In genomic region chr11:84168701-84169288, GRCm38 (mm10) we compare ENCODE assay signal across 9 mouse cellular contexts. TPM values are rescaled to one million over a fixed set of nuclear protein-coding genes. Genes with fewer than 3 reads are reported as not detected.
DNase-seq lines count a peak whose midpoint lies in the region; ATAC-seq and TF ChIP-seq lines count a peak whose summit lies in the region.
"Had no signal": no experiment of that assay in that cellular context is flagged by ENCODE, and none has a peak within 500 bp of the region (broad histone marks: within the 10 kb centered on the region; RNA-seq: fewer than 3 reads in every experiment).

No protein-coding gene starts in this region.

- WGBS in hindbrain, embryonic 14.5 days, result 32% methylated on average over 7 of the region's 7 CpGs
- 41% methylated on average over 7 of the region's 7 CpGs for WGBS in hindbrain, embryonic 13.5 days
- WGBS in intestine, embryonic 16.5 days, result 20% methylated on average over 7 of the region's 7 CpGs

- ATAC-seq in hindbrain, embryonic 14.5 days (ENCODE audit: low FRiP score), result no peak
- ATAC-seq in hindbrain, embryonic 13.5 days (ENCODE audit: low FRiP score), result no peak
- no peak for ATAC-seq in intestine, embryonic 16.5 days

- H3K36me3 ChIP-seq in hindbrain, embryonic 14.5 days (replicated peaks; ENCODE audit: control insufficient read depth, insufficient read depth), result no peaks in the 10 kb centered on the region
- H3K36me3 ChIP-seq in hindbrain, embryonic 13.5 days, result no peaks in the 10 kb centered on the region
- H3K36me3 ChIP-seq in intestine, embryonic 16.5 days (ENCODE audit: control insufficient read depth, insufficient read depth, low read length), result no peaks in the 10 kb centered on the region
- H3K36me3 ChIP-seq in myocyte (ENCODE audit: control insufficient read depth, insufficient read depth), result no peaks in the 10 kb centered on the region

- peak; percentile 55 for DNase-seq in hindbrain, embryonic 14.5 days (ENCODE audit: low spot score)
- DNase-seq in ZHBTc4 (ENCODE audit: low read depth, low spot score) (peak; percentile 46), liver (peak; percentile 15)
- DNase-seq in frontal cortex, adult 2 months (ENCODE audit: extremely low spot score in 1 of 2, low spot score in 1 of 2), result peak; percentile 37 to 71
- peak; percentile 58 for DNase-seq in yolk sac, embryonic 10.5 days (ENCODE audit: low spot score)

- no peak overlapping the region for H3ac ChIP-seq in myocyte (ENCODE audit: control insufficient read depth, insufficient read length)

- H3K4me2 ChIP-seq in hindbrain, embryonic 14.5 days (replicated peaks), result no peak overlapping the region; the same call in 1 of the 2 replicates
- no peak overlapping the region for H3K4me2 ChIP-seq in hindbrain, embryonic 13.5 days
- H3K4me2 ChIP-seq in intestine, embryonic 16.5 days (ENCODE audit: low read depth, low read length), result peak overlapping the region; percentile 33; the same call in 1 of the 2 replicates
- peak overlapping the region; percentile 53 for H3K4me2 ChIP-seq in myocyte (ENCODE audit: low read depth)

- no peaks in the 10 kb centered on the region for H3K79me2 ChIP-seq in myocyte (ENCODE audit: control insufficient read depth, insufficient read depth)

- H3K4me1 ChIP-seq in hindbrain, embryonic 14.5 days (replicated peaks; ENCODE audit: control insufficient read depth, insufficient read depth, low read length), result no peaks in the 10 kb centered on the region
- no peaks in the 10 kb centered on the region for H3K4me1 ChIP-seq in hindbrain, embryonic 13.5 days (replicated peaks)
- peaks cover 24% of the 10 kb centered on the region for H3K4me1 ChIP-seq in intestine, embryonic 16.5 days (ENCODE audit: control insufficient read depth, insufficient read depth, low read length)

- no peaks in the 10 kb centered on the region for H3K9me3 ChIP-seq in hindbrain, embryonic 14.5 days (ENCODE audit: control insufficient read depth, low read length)
- no peaks in the 10 kb centered on the region for H3K9me3 ChIP-seq in hindbrain, embryonic 13.5 days
- H3K9me3 ChIP-seq in intestine, embryonic 16.5 days (ENCODE audit: control insufficient read depth, low read length), result no peaks in the 10 kb centered on the region

- H3K27me3 ChIP-seq in hindbrain, embryonic 14.5 days (ENCODE audit: control insufficient read depth, insufficient read depth, low read length), result no peaks in the 10 kb centered on the region
- H3K27me3 ChIP-seq in hindbrain, embryonic 13.5 days, result no peaks in the 10 kb centered on the region
- no peaks in the 10 kb centered on the region for H3K27me3 ChIP-seq in intestine, embryonic 16.5 days (replicated peaks; ENCODE audit: control insufficient read depth, insufficient read depth, low read length)
- peaks cover 4% of the 10 kb centered on the region for H3K27me3 ChIP-seq in myocyte (ENCODE audit: control insufficient read depth, insufficient read depth, insufficient read length)

- H3K27ac ChIP-seq in hindbrain, embryonic 14.5 days, result no peak overlapping the region
- no peak overlapping the region for H3K27ac ChIP-seq in hindbrain, embryonic 13.5 days
- no peak overlapping the region for H3K27ac ChIP-seq in intestine, embryonic 16.5 days (ENCODE audit: low read length)
- H3K27ac ChIP-seq: macrophage had no signal

- no peak overlapping the region for H3K9ac ChIP-seq in hindbrain, embryonic 14.5 days
- no peak overlapping the region for H3K9ac ChIP-seq in hindbrain, embryonic 13.5 days
- peak overlapping the region; percentile 27; the same call in 1 of the 2 replicates for H3K9ac ChIP-seq in intestine, embryonic 16.5 days (ENCODE audit: low read depth, low read length)

- TF ChIP-seq POLR2A in myocyte (IDR thresholded peaks at IDR 0.05; ENCODE audit: insufficient read length, low read depth), result no peak

- H3K4me3 ChIP-seq in hindbrain, embryonic 14.5 days (replicated peaks; ENCODE audit: low read length), result no peak overlapping the region
- H3K4me3 ChIP-seq in hindbrain, embryonic 13.5 days, result no peak overlapping the region
- H3K4me3 ChIP-seq in intestine, embryonic 16.5 days (ENCODE audit: low read length), result no peak overlapping the region
- H3K4me3 ChIP-seq in myocyte, result no peak overlapping the region

TF ChIP-seq in myocyte, 11 proteins besides CTCF, POLR2A, EP300 and RAD21:
- no peak for TF ChIP-seq REST (IDR thresholded peaks at IDR 0.05; ENCODE audit: insufficient read depth, insufficient read length)
- no peak for TF ChIP-seq USF1 (IDR thresholded peaks at IDR 0.05; ENCODE audit: low read depth)
- no peak for TF ChIP-seq MYOD1 (IDR thresholded peaks at IDR 0.05; ENCODE audit: control insufficient read depth in 1 of 3, insufficient read length in 2 of 3, low read depth in 2 of 3)
- no peak for TF ChIP-seq POLR2AphosphoS2 (IDR thresholded peaks at IDR 0.05; ENCODE audit: insufficient read length, low read depth)
- TF ChIP-seq SRF (IDR thresholded peaks at IDR 0.05; ENCODE audit: control insufficient read depth, insufficient read length, low read depth), result no peak
- TF ChIP-seq MYOG (IDR thresholded peaks at IDR 0.05; ENCODE audit: control insufficient read depth in 1 of 3, insufficient read depth in 1 of 3, insufficient read length in 2 of 3, low read depth in 2 of 3), result no peak
- TF ChIP-seq TCF12 (IDR thresholded peaks at IDR 0.05; ENCODE audit: insufficient read depth, poor library complexity, severe bottlenecking), result no peak
- TF ChIP-seq TCF3 (IDR thresholded peaks at IDR 0.05; ENCODE audit: insufficient read length, low read depth), result no peak
- TF ChIP-seq CEBPB (IDR thresholded peaks at IDR 0.05; ENCODE audit: insufficient read depth, poor library complexity, severe bottlenecking), result no peak

RNA-seq across cellular contexts. Expression of gene Gm11437, which starts 1.5 kb away (rescaled TPM):
- polyA plus RNA-seq in hindbrain, embryonic 14.5 days (2014; fragmentation: Nextera tagmentation; extraction: Ambion mirVana), result 0.17 TPM in 1 of 2 replicates, not detected in the other
- polyA plus RNA-seq in hindbrain, embryonic 13.5 days (2015; fragmentation: Nextera tagmentation; extraction: Ambion mirVana), result 0.16 and 0.26 TPM in 2 replicates
- not detected in 2 replicates for polyA plus RNA-seq in frontal cortex, adult 2 months (2012; rRNA removed)
- 0.17 TPM in 1 of 2 replicates, not detected in the other for polyA plus RNA-seq in intestine, embryonic 16.5 days (2015; fragmentation: Nextera tagmentation; extraction: Ambion mirVana)
- polyA plus RNA-seq in myocyte (2012; fragmentation: generic; extraction: Trizol), result not detected
- polyA plus RNA-seq: macrophage had no signal

RNA-seq across cellular contexts. Expression of gene Acaca, which starts 39.3 kb away (rescaled TPM):
- 36.2 and 40.7 TPM in 2 replicates for polyA plus RNA-seq in hindbrain, embryonic 14.5 days (2014; fragmentation: Nextera tagmentation; extraction: Ambion mirVana)
- polyA plus RNA-seq in hindbrain, embryonic 13.5 days (2015; fragmentation: Nextera tagmentation; extraction: Ambion mirVana), result 24.5 and 25.6 TPM in 2 replicates
- polyA plus RNA-seq in frontal cortex, adult 2 months (2012; rRNA removed), result 23.0 and 26.9 TPM in 2 replicates
- 8.3 and 8.5 TPM in 2 replicates for polyA plus RNA-seq in intestine, embryonic 16.5 days (2015; fragmentation: Nextera tagmentation; extraction: Ambion mirVana)
- 49.9 TPM for polyA plus RNA-seq in myocyte (2012; fragmentation: generic; extraction: Trizol)

RNA-seq across cellular contexts. Expression of gene Tada2a, which starts 39.4 kb away (rescaled TPM):
- polyA plus RNA-seq in hindbrain, embryonic 14.5 days (2014; fragmentation: Nextera tagmentation; extraction: Ambion mirVana), result 27.6 and 28.1 TPM in 2 replicates
- polyA plus RNA-seq in hindbrain, embryonic 13.5 days (2015; fragmentation: Nextera tagmentation; extraction: Ambion mirVana), result 30.0 and 30.4 TPM in 2 replicates
- 43.7 and 49.9 TPM in 2 replicates for polyA plus RNA-seq in frontal cortex, adult 2 months (2012; rRNA removed)
- 20.9 and 23.2 TPM in 2 replicates for polyA plus RNA-seq in intestine, embryonic 16.5 days (2015; fragmentation: Nextera tagmentation; extraction: Ambion mirVana)
- polyA plus RNA-seq in myocyte (2012; fragmentation: generic; extraction: Trizol), result 12.4 TPM

Comparison
In these comparisons a context has a peak if more than half of its experiments do, and no peak if none do; other contexts are left out.
1. H3K4me2 ChIP-seq: peak in intestine, embryonic 16.5 days (single experiment) and myocyte (single experiment); none in hindbrain, embryonic 14.5 days (single experiment) and hindbrain, embryonic 13.5 days (single experiment).
2. Peak in every context shown above with its lines, with median percentiles within 50 percentile points of each other: DNase-seq.